Mouse (Mus musculus) layer of hippocampus, adult 8-10 months (tissue): ENCODE data around the gene Ptges3. TPM values are rescaled to one million over a fixed set of nuclear protein-coding genes. Genes with fewer than 3 reads are reported as not detected.
A peak's percentile ranks its signal among the peaks of the same experiment; 100 is the strongest.
"Not testable (repeated sequence)": the region's sequence is repeated elsewhere in the genome, so short reads cannot be mapped to it uniquely, and the experiment has no call there.

Experiments
- DNase-seq, 2 experiments: peaks; one replicate each; pipeline ENCODE4 v3.0.0; 2022; ENCODE audit warnings: low spot score in 2 of 2
- total RNA-seq, 4 experiments: library from RNA; stranded (reverse); gene quantifications; 2 replicates each; pipeline ENCODE4 v1.2.4; 2022

The Ptges3 gene
- total RNA-seq, 4 experiments from 2014 or later: 128 to 136 (median 133) TPM

- DNase-seq: peak; percentile 31 to 38
Measured at GRCm38 (mm10) chr10:128059207-128059981, 640 bp downstream of the Ptges3 start.

GRCm38 (mm10) chr10:128061109-128061508 is 2.4 kb downstream of the Ptges3 start:
- no peak for DNase-seq

- DNase-seq: no peak
Measured at GRCm38 (mm10) chr10:128062221-128062989, 3.7 kb downstream of the Ptges3 start.

GRCm38 (mm10) chr10:128066072-128066471 is 7.3 kb downstream of the Ptges3 start:
- no peak for DNase-seq

- DNase-seq: no peak
Measured at GRCm38 (mm10) chr10:128069201-128069600, 10.4 kb downstream of the Ptges3 start.

GRCm38 (mm10) chr10:128070432-128070831 is 11.7 kb downstream of the Ptges3 start:
- DNase-seq: not testable (repeated sequence)

- DNase-seq: not testable (repeated sequence)
Measured at GRCm38 (mm10) chr10:128078269-128078668, 19.5 kb downstream of the Ptges3 start.

- no peak for DNase-seq
Measured at GRCm38 (mm10) chr10:128080496-128080895, 21.7 kb downstream of the Ptges3 start.

- DNase-seq: no peak
Measured at GRCm38 (mm10) chr10:128081807-128082476, 23.2 kb downstream of the Ptges3 start.

GRCm38 (mm10) chr10:128082477-128082808 is 23.7 kb downstream of the Ptges3 start:
- DNase-seq: no peak

GRCm38 (mm10) chr10:128082880-128083421 is 24.2 kb downstream of the Ptges3 start, which contains the start of gene Atp5b:
TSS of gene Atp5b (plus strand) at chr10:128083273.
- peak; percentile 99 for DNase-seq

GRCm38 (mm10) chr10:128083688-128084087 is 24.9 kb downstream of the Ptges3 start:
- peak in 1 of 2 experiments; percentile 35 for DNase-seq

GRCm38 (mm10) chr10:128084160-128084559 is 25.4 kb downstream of the Ptges3 start:
- no peak for DNase-seq

GRCm38 (mm10) chr10:128086391-128086790 is 27.6 kb downstream of the Ptges3 start:
- DNase-seq: no peak

GRCm38 (mm10) chr10:128087216-128087615 is 28.5 kb downstream of the Ptges3 start:
- DNase-seq: not testable (repeated sequence)

GRCm38 (mm10) chr10:128088181-128088580 is 29.4 kb downstream of the Ptges3 start:
- DNase-seq: no peak

- DNase-seq: no peak
Measured at GRCm38 (mm10) chr10:128089842-128090241, 31.1 kb downstream of the Ptges3 start.

GRCm38 (mm10) chr10:128090651-128091563 is 32.2 kb downstream of the Ptges3 start:
- peak; percentile 84 for DNase-seq

- DNase-seq: peak in 1 of 2 experiments; percentile 40
Measured at GRCm38 (mm10) chr10:128091564-128092505, 33.1 kb downstream of the Ptges3 start, which contains the start of gene Baz2a. TSS of gene Baz2a (plus strand) at chr10:128091577.
